Mouse (Mus musculus): ENCODE data around the gene Zfp459.
"Not testable (repeated sequence)": the region's sequence is repeated elsewhere in the genome, so short reads cannot be mapped to it uniquely, and the experiment has no call there.

Zfp459 gene

DNA sequence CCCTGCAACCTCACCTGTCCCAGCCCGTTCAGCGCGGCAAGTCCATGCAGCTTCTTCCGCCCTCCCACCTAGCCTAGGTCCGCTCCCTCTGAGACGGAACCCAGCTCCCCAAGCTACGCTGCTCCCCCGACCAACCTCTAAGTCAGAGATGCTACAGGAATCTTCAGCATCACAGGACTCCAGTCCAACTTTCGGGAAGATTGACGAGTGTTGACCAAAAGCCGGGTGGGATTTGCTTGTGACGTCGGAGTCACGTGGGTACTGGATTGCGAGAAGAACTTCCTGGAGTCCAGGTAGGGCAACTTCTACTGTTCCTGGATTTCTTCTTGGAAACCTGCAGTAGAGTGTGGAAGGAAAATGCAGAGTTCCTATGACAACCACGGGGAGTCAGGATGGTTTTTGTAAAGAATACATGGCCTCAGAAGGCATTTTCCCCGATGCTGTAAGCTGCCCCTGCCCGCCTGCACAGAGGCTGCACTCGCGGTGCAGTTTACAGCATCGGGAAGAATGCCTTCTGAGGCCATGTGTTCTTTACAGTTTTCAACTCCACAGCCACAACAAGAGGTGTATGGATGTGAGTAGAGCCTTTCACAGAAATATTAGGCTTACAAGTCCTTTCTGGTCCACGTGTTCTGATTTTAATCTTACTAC, at the start of gene Zfp459:
TSS of gene Zfp459 (minus strand) at position 212 of the 651 bp plus-strand sequence.
- DNase-seq (ENCODE audit: low read depth, low spot score) = peak; percentile 72

DNA sequence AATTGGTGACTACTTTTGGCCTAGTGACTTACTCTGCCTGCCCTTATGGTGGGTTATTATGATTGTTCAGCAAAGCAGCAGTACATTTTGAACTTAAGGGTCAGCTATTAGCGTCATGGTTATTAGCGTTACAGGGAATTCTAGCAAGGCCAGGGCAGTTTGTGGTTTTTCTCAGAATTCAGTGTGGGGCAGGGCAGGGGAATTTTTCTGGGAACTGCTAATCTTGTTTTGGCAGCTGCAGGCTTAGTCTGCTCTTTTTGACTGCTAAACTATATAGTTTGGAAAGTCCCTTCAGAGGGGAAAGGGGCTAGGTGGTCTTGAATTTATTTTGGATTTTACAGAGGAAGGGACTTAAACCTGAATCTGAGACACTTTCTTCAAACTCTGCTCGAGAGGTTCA, 48.1 kb upstream of the Zfp459 start:
- DNase-seq (ENCODE audit: low read depth, low spot score) = no peak

DNA sequence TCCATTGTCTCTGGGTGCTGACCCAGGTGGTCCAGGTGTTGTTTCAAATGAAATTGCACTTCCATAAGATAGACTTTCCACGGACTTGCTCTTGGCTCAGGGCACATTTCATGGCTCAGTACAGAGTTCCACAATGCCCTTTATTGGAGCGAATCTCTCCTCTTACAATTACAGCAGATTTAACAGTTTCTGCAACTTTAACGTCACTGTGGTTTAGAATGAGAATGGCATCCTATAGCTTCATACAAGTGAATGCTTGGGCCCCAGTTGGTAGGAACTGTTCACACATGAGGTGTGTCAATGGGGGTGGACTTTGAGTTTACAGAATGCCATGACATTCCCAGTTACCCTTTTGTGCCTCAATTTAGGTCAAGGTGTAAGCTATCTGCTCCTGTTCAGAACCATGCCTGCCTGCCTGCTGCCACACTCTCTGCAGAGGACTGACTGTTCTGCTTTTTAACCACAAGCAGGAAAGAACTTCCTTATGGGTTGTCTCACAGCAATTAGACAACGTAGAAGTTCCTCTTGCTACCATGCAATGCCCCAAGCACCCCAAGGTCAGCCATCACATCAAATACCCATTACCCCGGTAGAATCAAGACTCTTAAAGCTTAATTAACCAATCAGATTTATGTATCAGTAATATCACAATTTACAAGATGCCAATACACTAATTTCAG, 42.4 kb upstream of the Zfp459 start:
- DNase-seq (ENCODE audit: low read depth, low spot score) = not testable (repeated sequence)

DNA sequence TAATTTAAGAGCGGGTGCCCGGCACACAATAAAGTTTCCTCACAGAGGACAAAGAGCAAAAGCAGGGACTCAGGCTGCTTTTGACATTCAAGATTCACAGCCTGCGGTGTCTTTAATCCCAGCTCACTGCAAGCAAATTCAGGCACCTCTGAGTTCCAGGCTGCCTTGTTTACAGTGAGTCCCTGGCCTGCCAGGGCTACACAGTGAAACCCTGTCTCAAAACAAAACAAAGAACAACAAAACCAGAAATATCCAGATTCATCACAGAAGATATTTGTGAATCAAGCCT, 30.7 kb upstream of the Zfp459 start:
- no peak for DNase-seq (ENCODE audit: low read depth, low spot score)

DNA sequence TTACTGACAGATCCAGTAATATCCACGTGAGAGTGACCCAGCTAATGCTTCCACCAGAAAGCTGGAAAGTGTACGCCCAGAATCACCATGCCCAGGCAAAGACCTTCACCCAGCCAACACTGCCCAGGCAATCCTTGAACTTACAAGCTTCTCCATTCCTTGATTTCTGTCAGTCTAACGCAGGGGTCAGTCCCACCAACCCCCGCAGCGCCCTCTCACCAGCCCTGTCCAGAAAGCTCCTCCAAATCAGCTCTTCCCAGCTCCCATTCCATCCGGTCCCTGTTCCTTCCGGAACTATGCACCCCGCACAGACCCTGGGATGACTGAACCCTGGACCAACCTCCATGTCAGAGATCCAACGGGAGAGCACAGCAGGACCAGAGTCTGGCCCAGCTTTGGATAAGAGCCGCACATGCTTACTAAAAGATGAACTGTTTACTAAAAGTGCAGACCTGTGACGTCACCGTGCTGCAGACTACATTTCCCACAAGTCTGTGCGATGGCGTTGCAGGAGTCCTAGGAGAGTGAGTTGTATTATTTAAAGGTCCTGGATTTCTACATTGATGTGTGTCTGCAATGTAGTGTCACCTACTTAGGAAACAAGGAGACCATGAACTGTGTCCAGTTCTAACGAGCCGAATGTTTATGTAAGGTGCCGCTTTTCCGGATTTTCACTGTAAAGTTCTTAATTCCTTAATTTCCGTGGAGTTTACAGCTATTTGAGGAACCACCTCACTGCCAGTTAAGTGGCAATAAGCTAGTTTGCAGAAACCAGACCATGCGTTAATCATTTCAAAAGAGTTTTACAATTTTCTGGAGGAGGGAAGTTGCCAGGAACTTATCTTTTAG, 30.2 kb upstream of the Zfp459 start, which contains the start of gene Zfp874a:
TSS of gene Zfp874a (minus strand) at position 453 of the 849 bp plus-strand sequence.
- peak; percentile 85 for DNase-seq (ENCODE audit: low read depth, low spot score)

DNA sequence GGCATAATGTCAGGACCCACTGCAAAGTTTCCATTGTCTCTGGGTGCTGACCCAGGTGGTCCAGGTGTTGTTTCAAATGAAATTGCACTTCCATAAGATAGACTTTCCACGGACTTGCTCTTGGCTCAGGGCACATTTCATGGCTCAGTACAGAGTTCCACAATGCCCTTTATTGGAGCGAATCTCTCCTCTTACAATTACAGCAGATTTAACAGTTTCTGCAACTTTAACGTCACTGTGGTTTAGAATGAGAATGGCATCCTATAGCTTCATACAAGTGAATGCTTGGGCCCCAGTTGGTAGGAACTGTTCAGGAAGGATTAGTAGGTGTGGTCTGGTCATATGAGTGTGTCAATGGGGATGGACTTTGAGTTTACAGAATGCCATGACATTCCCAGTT, 15.9 kb upstream of the Zfp459 start:
- not testable (repeated sequence) for DNase-seq (ENCODE audit: low read depth, low spot score)

DNA sequence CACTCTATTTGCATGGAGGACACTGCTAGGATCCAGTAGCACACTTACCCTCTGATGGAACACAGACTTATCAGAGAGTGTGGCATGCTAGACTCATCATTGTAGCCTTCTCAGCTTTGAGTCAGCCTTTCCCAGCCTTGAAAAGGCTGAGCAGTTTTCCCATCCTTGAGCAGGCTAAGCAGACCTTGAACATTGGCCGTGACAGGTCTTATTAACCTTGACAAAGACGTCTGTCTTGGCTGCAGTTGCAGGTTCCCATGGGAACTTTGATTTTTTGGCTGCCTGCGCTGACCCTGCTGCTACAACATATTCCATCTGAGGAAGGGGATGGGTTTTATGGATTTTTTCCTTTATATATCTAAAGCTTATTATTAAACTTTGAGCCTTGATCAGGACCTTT, 6.9 kb upstream of the Zfp459 start:
- peak; percentile 37 for DNase-seq (ENCODE audit: low read depth, low spot score)

DNA sequence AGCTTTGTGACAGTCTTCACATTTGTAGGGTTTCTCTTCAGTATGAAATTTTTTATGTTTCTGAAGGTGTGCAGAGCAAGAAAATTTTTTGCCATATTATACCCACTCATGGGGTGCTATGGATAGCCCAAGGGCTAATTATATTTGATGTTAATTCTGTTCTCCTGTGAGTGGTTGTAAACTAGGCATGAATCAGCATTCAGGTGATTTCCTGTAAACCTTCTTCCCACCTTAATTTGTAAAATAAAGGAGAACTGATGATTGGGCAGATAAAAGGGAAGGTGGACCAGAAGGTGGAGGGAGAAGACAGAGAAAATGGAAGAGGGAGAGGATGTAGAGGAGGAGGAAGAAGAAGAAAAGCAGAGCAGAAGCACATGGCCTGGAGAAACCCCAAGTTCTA, 4.5 kb upstream of the Zfp459 start:
- peak; percentile 40 for DNase-seq (ENCODE audit: low read depth, low spot score)

DNA sequence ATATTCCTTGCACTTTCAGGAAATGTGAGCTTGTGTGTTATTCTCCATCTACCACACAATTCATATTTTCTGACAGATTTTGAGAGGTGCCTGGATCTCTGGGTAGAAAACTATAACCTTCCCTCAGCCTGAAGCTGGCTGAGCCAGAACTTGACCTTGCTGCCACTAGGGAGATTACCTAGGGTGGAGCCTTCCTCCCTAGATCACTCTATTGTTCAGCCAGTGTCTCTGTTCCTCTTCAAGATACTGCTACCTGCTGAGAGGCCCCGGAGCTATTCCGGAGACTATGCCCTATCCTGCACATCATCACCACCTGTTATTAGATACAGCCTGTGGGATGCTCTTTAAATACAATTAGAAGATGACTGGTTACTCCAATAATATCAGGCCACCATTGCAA, 1.3 kb upstream of the Zfp459 start:
- peak; percentile 53 for DNase-seq (ENCODE audit: low read depth, low spot score)

DNA sequence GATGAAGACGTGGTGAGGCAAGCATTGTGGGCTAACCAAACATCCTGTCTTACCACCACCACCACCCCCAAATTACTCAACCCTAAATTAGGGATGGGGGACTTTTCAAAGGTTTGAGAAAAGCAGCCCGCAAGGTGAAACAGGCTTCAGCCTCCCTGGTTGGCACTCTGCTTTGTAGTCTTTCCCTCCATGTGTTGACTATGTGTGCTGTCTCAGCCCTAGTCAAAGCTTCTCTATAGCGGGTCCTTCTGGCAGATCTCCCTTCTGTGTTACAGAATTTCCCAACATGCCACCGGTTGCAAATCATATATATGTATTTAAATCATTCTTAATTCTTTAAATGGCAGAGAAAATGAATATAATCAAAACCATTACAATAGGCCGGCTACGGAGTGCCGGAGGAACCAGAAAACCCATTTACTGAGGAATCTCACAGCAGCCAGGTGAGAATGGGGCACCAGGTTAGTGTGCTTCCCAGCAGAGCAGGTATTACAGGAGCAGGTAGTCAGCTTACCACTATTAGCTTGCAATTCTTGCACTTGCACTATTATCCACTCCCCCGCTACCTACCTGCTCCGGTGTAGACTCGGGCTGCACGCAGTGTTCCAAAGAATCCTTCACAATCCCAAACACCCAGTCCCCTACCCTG, 536 bp downstream of the Zfp459 start:
- DNase-seq (ENCODE audit: low read depth, low spot score) = no peak

DNA sequence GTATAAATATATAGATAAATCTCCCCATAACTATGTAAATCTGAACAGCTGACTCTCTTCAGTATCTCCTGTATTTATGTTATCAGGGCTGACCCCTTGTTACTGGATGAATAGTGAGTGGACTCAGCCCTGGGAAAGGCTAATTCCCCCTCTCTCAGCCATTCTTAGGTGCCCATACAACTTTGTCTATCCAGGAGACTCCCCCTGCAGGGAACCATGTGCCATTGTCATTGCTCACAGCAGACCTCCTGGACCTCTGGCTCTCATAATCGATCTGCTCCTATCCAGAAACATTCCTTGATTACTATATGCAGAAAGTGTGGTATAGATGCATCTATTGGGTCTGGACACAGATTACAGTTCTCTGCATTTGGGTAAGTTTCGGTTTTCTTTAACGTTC, 4.4 kb downstream of the Zfp459 start:
- DNase-seq (ENCODE audit: low read depth, low spot score) = peak; percentile 56

DNA sequence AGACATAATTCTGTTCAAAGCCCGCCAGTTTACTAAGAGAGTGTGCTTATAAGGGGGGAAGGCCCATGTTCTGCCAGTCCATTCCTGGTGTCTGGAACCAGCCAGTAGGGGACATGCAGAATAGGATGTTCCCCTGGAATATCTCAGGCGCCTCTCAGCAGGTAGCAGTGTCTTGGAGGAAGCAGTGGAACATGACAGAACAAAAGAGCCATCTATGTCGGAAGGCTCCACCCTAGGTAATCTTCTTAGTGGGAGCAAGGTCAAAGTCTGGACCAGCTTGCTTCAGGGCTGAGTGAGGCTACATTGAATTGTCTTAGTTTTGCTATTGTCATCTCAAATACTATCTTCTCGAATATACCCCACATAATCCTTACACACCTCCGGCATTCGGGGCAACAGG, 5.5 kb downstream of the Zfp459 start:
- DNase-seq (ENCODE audit: low read depth, low spot score) = peak; percentile 84

DNA sequence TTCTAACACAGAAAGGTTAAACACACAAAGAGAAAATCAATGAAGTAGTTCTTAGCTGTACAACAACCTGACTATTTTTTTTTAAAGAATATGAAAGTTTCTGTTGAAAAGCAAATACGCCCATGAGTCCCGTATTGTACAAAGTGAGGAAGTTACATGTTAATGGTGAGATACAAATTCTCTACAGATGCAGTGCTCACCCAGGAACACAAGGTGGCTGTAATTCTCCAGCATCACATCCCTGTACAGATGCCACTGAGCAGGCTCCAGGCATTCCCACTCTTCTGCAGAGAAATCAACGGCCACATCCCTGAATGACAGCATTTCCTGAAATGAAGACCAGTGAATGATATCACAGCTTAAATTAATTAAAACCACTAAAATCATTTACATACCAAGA, 7.6 kb downstream of the Zfp459 start:
- peak; percentile 1 for DNase-seq (ENCODE audit: low read depth, low spot score)

DNA sequence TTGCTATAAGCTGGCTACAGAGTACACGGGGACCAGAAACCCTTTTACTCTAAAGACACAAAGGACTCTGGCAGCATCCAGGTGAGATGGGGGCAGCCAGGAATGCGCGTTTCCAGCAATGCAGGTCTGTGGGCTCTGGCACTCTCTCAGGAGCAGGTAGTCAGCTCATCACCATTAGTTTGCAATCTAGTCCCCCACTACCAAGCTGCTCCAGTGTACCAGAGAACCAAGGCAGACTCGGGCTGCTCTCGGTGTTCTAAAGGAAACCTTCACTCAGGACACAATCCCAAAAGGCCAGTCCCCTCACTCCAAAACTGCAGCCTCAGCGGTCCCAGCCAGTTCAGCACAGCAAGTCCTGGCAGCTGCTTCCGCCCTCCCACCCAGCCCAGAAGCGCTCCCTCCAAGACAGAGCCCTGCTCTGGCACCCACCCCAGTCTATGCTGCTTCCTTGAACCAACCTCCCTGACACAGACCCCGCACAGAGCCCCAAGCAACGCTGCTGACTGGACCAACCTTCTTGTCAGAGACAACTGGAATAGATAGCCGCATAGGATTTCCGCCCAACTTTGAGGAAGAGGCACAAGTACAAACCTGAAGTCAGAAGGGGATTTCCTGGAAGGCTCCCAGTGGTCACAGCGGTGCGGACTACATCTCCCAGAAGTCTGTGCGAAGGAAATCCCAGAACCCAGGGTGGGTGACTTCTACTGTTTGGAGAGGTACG, 21.9 kb downstream of the Zfp459 start, which contains the start of gene Zfp429:
TSS of gene Zfp429 (minus strand) at position 637 of the 721 bp plus-strand sequence.
- DNase-seq (ENCODE audit: low read depth, low spot score) = peak; percentile 49

DNA sequence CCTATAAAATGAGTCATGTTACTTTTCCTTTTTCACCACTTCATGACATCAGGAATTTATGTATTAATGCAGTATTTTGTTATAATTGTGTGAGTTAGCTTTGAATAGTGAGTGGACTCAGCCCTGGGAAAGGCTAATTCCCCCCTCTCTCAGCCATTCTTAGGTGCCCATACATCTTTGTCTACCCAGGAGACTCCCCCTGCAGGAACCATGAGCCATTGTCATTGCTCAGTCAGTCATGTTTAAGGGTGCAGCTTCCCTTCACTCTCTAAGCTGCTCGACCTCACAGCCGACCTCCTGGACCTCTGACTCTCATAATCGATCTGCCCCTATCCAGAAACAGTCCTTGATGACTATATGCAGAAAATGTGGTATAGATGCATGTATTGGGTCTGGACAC, 45.0 kb downstream of the Zfp459 start:
- DNase-seq (ENCODE audit: low read depth, low spot score) = not testable (repeated sequence)

DNA sequence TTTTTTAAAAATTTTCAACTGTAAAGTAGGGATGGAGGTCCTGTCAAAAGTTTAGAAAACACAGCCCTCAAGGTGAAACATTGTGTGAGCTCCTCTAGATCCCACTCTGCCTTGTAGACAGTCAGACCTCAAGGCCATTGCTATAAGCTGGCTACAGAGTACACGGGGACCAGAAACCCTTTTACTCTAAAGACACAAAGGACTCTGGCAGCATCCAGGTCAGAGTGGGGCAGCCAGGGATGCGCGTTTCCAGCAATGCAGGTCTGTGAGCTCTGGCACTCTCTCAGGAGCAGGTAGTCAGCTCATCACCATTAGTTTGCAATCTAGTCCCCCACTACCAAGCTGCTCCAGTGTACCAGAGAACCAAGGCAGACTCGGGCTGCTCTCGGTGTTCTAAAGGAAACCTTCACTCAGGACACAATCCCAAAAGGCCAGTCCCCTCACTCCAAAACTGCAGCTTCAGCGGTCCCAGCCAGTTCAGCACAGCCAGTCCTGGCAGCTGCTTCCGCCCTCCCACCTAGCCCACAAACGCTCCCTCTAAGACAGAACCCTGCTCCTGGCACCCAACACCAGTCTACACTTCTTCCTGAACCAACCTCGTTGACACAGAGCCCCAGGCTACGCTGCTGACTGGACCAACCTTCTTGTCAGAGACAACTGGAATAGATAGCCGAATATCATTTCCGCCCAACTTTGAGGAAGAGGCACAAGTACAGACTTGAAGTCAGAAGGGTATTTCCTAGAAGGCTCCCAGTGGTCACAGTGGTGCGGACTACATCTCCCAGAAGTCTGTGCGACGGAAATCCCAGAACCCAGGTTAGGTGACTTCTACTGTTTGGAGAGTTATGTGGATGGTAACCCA, 45.9 kb downstream of the Zfp459 start, which contains the start of the genes Gm28041 and Zfp456:
TSS of gene Gm28041 (minus strand) at position 684 of the 862 bp plus-strand sequence.
TSS of gene Zfp456 (minus strand) at position 761 of the 862 bp plus-strand sequence.
- DNase-seq (ENCODE audit: low read depth, low spot score) = peak; percentile 82

DNA sequence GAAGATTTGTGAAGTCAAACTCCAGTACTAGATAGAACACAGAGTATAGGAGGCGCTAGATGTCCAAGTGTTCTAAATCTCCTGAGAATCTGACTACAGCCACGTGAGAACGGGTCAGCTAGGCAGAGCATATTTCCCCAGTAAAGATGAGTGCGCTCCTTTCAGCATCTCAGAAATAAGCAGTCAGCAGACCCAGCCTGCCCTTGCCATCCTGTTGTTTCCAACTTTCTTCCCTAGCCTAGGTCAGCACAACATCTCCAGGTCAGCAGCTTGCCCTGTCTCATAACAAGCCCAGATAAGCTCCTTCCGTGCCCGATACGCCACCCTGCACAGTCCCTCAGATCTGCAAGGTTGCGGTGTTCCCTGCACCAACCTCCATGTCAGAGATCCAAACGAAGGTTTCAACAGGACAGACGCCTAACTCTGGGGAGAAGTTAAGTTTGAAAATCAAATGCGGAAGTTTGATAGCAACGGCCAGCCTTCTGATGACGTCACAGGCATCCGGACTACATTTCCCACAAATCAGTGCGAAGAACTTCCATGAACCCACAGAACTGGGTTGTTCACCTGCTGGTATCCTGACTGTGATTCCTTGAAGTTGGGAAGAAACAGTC, 61.0 kb downstream of the Zfp459 start, which contains the start of the genes Gm28044 and Zfp953:
TSS of gene Gm28044 (minus strand) at position 406 of the 614 bp plus-strand sequence.
TSS of gene Zfp953 (minus strand) at position 475 of the 614 bp plus-strand sequence.
- DNase-seq (ENCODE audit: low read depth, low spot score) = peak; percentile 87

Data from ZHBTc4 (cell line).